Mouse (Mus musculus): ENCODE measurements around the gene Mtmr12. TPM values are rescaled to one million over a fixed set of nuclear protein-coding genes. Genes with fewer than 3 reads are reported as not detected.

The Mtmr12 gene
- polyA plus RNA-seq, 3 experiments from 2014 or later, result 22.2 to 26.2 (median 25.0) TPM

DNA sequence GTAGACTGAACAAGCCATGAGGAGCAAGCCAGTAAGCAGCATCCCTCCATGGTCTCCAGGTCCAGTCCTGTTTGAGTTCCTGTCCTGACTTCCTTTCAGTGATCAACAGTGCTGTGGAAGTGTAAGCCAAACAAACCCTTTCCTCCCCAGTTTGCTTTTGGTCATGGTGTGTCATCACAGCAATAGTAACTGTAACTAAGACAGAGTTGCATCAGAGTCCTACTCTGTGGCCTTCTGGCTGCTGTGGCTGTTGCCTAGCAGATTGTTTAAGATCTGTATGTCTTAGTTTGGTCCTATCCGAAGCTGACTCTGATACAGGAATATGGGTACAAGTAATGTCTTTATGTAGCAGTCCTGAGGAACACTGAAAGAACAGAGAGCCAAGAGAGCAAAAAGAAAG, 75.0 kb downstream of the Mtmr12 start:
- ATAC-seq, result no peak

DNA sequence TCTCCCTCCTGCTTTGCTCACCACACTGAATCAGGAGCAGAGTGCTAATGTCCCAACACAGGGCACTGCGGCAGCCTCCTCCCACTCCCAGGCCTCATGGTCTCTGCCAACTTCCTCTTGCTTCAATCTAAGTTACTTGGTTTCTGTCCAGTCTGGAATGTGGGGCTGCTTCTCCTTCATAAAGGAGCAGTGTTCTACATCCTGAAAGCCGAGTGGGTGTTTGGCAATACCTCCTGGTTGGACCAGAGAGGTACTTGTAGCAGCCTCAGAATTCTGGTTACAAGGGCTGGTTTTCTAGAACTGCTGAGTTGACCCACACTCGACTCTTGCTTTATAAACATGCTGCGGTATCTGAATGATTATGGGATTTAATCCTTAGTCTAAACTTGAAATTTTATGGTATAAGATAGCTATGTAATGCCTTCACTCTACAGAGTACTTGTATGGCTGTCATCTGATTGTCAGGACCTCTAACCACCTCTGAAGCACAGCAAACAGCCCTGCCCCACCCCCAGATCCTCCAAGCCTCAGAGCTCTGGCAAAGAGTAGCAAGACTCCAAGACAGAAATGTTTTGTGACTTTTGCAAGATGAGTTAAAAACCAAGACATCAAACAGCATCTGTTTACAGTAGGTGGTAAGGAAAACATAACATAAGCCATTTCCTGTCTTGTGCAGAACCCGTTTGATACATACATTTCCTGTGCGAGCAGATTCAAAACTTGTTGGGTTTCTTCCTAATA, 80.1 kb downstream of the Mtmr12 start:
- peak; percentile 81 for ATAC-seq

DNA sequence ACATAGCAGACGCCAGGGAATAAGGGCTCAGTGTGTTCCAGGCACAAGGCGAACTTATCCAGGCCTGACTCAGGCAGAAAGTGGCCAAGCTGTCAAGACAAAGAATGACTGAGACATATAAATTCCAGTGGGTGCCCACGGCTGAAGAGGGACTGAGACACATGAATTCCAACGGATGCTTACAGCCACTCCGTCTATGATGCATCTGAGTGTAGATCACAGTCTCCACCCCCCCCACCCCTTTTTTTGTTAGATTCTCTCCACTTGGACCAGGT, 80.6 kb downstream of the Mtmr12 start:
- peak; percentile 26 for ATAC-seq

DNA sequence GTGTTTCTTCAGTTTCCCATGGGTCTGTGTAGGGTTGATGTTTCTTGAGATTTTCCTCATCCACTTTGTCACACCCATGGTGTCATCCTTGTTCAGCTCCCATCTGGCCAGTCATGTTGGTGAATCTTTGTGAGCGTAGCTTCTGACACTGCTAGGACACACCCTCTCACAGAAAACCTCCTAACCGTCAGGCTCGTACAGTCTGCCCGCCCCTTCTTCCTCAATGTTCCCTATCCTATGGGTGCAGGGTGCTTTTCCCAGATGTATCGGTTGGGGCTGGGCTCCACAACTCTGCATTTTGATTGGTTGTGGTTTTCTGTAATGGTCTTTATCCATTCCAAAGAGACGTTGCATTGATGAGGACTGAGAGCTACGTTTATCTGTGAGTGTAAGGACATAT, 85.5 kb downstream of the Mtmr12 start:
- ATAC-seq, result no peak

DNA sequence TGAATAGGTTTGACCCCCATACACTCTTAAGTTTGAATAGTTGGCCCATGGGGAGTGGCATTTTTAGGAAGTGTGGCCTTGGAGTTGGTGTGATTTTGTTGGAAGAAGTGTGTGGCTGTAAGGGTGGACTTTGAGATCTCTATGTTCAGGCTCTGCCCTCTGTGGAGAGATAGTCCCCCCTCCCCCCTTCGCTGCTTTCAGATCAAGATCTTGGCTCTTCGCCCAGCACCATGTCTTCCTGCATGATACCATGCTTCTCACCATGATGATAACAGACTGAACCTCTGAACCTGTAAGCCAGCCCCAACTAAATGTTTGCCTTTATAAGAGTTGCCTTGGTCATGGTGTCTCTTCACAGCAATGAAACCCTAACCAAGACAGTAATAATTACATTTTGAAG, 86.9 kb downstream of the Mtmr12 start:
- no peak for ATAC-seq

DNA sequence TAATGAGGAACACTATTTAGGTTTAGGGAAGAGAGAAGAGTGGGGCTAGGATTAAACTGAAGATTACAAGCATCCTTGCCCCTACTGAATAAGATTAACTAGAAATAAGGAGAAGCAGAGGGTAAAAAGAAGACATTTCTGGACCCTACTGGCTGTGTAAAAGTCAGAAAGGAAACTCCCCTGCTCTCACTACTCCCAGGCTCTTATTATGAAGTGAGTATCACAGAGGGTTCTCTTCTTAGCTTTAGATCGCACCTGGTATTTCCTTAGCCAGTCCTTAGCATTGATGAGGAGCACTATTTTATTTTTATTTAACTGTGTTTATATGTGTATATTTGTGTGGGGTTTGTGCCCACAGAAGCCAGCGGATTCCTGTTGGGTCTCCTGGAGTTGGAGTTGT, 91.4 kb downstream of the Mtmr12 start:
- ATAC-seq, result peak; percentile 79

DNA sequence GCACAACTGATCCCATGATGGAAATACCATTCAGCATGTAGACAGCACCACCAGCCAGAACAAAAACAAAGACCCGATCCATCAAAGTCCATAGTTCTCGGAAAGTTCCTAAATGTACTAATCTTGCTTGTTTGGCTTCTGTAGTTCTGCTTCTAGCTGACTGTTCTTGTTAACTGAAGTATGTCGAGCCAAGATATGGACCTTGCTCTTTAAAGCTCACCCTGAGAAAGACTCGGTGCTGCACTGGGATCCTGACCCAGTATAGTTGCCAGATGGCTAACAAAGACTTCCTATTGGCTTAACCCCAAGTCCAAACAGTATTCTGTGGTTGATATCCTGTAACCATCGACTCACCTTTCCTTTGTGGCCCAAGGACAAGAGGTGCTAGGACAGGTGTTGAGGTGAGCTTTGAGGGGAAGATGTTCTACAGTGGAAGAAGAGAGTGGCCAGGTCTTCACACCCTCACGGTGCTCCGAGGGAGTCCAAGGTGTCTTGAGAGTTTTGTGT, 93.5 kb downstream of the Mtmr12 start:
- ATAC-seq, result no peak

DNA sequence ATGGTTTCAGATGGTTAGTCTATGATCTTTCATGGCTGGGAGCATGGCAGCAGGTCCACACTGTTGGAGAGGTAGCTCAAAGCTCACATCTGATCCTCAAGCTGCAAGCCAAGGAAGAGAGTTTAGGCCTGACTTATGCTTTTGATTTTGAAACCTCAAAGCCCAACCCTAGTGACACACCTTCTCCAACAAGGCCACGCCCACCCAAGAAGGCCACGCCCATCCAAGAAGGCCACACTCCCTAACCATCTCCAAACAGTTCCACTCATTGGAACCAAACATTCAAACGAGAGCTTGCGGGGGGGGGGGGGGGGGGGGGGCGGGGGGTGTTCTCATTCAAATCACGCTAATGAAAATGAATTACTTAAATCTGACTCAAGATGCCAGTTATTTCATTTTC, 96.9 kb downstream of the Mtmr12 start:
- ATAC-seq, result no peak

DNA sequence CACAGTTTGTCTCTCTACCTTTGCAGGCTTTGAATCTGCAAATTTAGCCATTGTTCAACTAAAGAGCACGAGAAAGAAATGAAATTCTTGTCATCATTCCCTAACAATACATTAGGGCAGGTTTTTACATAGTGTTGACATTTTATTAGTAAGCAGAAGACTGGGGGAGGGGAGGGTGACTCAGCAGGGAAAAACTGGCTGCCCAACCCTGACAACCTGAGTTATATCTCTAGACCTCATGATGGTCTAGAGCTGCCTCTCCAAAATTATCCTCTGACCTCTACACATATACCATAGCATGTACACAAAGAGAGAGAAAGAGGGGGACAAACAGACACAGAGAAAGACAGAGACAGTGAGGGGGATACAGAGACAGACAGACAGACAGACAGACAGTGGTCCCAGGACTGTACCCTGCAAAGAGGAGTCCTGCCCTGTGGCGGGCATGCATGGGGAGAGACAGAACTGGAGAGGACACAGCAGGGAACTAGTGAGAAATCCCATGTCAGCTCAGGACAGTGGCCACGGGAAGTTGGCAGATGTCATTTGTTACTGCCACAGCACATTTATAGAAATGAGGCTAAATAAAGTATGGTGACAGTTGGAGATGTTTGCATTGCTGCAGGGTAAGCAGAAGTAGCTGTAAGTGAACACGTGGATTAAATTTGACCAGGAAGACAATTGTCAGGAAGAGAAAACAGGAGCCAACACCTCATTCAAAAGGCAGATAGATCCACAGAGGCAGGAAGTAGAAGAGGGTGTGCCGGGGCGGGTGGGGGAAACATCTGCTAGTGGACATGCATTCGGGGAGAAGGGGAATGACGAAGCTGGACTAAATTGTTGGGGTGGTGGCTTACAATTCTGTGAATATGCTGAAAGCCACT, 101.6 kb downstream of the Mtmr12 start:
- ATAC-seq, result no peak

DNA sequence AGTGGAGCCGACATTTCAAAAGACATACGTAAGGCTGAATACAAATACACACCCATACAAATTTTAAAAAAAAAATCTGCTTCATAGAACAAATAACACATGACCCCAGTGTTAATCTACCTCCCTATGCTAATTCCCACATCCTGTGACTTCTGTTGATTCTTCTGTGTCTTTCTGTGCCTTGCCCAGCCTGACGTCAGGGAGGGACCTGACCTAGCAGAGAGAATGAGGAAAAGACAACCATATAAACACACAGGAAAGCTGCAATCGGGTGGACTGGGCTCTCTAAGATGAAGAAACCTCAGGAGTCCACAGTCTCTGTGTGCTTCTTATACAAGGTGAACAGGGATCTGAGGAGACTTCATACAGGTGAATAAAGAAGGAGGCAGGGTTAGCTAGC, 102.3 kb downstream of the Mtmr12 start:
- ATAC-seq, result no peak

DNA sequence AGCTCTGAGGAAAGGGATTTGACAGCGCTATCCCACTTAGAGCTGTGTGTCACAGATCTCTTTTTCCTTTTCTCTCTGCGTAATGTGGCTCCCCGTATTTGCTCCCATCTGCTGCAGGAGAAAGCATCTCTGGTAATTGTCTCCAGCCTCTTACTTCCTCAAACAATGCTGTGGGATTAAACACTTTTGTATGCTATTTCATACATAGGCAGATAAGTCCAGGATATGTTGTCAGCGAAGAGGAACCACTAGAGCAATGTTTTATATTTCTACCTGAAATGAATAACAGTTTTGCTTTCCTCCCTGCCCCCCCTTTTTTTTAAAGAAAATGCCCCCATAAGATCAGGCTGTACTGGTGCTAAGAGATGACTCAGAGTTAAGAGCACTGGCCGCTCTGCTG, 103.7 kb downstream of the Mtmr12 start:
- ATAC-seq, result no peak

DNA sequence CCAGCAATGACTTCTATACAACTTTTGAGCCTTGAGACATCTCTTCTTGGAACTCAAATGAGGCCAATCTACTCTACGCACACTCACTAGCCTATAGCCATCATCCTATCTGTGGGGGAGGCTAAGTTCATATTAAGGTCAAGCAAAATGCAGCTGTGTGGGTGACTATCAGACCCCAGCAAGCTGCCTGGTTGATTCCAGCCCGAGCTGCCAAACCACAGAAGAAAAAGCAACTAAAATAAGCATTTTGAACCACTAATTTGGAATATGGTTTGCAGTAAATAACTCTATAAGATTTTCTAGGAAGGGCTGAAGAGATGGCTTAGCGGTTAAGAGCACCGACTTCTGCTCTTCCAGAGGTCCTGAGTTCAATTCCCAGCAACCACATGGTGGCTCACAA, 105.8 kb downstream of the Mtmr12 start:
- peak; percentile 21 for ATAC-seq

DNA sequence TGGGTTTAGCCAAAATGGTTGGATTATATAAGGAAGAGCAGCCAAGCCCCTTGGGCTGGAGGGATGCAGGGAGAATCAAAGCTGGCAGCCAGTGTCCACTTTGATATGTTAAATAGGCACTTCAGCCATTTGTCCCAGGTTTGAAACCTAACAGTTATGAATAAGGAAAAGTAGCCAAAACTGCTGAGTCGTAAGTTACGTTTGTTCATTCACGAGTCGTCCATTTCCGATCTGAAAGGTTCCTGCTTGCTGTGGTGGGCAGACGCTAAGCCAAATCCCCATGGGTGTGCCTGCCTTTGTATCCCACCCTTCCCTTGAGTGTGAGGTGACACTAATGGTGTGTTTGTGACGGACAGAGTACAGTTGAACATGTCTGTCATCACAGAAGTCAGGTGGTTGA, 106.6 kb downstream of the Mtmr12 start:
- no peak for ATAC-seq

DNA sequence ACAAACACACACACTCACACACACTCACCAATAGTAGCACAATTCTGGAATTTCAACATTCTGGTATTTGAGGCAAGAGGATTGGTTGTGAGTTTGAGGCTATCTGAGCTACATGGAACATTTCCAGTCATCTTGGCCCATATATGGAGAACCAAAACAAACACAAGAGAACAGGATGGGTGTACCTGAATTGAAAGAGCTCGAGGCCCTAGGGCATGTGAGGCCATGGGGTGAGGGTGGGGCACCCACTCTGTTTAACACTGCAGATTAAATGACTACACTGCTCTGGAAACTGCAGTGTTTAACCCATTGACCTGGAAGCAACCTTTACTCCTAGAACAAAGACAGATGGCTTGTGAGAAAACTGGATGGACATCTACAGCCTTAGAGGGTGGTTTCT, 108.4 kb downstream of the Mtmr12 start:
- ATAC-seq, result peak; percentile 86

DNA sequence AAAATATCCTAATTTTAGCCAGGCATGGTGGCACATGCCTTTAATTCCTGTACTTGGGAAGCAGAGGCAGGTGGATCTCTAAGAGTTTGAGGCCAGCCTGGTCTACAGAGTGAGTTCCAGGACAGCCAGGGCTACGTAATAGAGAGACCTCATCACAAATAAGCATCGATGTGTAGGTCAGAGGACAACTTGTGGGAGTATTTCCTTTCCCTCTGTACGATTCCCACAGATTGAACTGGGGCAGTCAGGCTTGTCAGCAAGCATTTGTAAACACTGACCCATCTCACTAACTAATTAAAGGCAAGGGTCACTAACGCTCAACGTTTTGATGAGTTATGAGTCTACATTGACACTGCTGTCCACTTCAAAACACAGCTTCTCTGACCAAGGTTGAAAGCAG, 109.8 kb downstream of the Mtmr12 start:
- ATAC-seq, result no peak

DNA sequence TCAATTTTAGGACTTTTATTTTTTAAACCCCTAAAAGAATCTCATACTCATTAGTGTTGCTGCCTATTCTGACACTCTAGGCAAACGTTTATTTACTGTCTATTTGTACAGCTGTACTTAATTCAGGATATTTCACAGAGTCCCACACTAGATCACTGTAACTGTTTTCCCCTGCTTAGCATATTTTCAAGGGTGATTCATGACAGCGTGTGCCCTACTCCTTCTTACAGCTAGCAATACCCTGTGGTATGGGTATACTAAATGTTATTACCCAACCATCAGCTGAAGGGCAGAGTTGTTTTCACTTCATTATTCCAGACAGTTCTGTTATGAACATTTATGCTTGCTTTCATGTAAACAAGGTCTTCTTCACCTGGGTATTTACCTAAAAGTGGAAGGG, 111.2 kb downstream of the Mtmr12 start:
- ATAC-seq, result no peak

DNA sequence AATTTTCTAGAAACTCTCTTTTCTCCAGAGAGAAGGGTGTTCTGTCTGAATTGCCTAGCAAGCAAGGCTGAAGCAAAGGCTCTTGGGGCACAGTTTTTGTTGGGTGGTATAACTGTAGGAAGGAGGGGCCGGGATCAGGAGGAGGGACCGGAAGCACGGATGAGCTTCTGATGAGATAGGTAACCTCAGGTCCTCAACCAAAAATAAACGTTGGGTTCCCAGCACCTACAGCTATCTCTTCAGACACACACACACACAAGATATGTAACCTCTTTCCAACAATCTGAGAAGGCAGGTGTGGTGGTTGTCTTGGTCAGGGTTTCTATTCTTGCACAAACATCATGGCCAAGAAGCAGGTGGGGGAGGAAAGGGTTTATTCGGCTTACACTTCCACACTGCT, 112.5 kb downstream of the Mtmr12 start:
- ATAC-seq, result no peak

DNA sequence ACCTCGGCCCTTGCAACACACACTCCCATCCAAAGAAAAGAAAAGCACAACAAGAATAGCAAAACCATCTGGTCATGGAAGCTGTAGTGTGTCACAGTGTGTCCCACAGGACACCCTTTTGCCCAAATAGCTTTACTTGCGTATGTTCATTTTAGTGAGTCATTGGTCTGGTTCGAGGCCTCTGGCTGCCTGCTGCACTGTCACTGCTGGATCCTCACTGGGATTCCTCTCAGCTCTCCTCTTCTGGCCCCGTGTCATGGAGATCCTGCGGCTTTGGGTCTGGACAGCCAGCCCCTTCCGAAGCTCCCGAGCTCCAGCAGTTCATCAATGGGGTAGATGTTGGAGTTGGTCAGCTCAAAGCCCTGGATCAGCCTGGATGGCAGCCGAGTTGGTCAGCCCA, 113.6 kb downstream of the Mtmr12 start:
- ATAC-seq, result no peak

DNA sequence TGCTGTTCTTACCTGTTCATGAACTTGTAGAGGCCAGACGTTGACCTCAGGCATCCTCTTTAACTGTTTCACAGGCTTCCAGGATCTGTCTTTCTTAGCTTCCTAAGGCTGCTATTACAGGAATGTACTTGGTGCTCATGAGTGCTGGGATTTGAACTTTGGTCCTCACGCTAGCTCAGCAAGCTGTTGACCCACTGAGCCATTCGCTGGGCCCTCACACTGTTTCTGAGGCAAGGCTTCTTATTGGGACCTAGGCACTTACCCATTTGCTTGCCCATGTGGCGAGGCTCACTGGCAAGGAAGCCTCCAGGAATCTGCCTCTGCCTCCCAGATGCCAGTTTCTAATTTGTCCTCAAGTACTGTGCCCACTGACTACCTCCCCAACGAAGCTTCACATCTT, 115.1 kb downstream of the Mtmr12 start:
- ATAC-seq, result no peak

DNA sequence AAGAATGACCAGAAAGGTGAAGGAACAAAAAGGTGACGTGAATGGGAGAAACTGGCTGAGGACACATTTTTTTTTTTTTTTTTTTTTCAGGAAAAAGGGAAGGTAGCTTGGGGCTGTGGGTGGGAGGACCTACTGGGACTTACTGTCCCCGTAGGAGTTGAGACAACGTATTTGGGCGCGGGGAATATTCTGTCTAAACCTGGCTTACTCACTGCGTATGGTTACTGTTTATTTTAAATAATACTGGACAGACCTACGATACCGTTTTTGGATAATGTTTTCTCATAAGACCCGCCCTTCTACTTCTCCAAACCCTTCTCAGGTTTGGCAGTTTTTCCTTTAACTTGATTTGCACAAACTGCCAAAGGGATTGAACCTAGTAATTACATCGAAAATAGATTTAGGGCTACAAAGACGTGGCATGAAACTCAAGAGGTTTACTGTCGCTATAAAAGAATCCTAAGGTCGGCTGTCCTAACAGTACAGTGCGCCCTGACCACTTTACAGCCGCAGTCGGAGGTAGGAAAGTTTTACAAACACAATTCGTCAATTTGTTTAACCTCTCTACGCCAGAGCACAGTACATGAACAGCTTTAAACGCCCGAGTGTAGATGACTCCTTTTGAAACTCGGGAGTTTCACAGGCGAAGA, 115.7 kb downstream of the Mtmr12 start:
- ATAC-seq, result peak; percentile 33

DNA sequence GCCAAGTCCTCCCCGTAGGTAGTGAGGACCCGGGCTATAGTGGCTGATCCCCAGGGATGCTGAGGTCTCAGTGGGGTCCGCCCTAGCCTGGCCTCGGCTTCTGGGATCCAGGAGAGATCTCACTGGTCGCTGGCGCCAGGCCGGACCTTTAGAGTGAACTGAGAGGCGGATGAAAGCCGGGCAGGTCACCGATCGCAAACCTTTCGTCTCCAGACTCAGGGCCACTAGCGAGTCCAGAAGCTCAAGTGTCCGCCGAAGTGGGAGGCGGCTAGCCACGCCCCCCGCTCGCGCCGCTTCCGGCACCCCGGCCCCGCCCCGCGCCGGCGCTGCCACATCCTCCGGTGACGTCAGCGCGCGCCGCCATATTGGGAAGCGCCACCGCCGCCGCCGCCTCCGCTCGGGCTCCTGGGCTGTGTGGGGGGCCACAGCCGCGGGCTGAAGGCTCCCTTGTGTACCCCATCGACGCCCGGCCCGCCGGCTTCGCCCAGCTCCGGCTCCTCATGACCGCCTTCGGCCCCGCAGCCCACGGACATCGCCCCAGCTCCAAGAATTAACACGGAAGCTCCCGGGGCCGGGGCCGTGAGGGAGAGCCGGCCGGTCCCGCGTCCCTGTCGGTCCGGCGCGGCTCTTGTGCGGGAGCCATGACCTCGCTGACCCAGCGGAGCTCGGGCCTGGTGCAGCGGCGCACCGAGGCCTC, 116.4 kb downstream of the Mtmr12 start, which contains the start of gene Golph3:
Gene Golph3 (plus strand): TSS at position 360 of the 697 bp plus-strand sequence.
- ATAC-seq, result peak; percentile 74

DNA sequence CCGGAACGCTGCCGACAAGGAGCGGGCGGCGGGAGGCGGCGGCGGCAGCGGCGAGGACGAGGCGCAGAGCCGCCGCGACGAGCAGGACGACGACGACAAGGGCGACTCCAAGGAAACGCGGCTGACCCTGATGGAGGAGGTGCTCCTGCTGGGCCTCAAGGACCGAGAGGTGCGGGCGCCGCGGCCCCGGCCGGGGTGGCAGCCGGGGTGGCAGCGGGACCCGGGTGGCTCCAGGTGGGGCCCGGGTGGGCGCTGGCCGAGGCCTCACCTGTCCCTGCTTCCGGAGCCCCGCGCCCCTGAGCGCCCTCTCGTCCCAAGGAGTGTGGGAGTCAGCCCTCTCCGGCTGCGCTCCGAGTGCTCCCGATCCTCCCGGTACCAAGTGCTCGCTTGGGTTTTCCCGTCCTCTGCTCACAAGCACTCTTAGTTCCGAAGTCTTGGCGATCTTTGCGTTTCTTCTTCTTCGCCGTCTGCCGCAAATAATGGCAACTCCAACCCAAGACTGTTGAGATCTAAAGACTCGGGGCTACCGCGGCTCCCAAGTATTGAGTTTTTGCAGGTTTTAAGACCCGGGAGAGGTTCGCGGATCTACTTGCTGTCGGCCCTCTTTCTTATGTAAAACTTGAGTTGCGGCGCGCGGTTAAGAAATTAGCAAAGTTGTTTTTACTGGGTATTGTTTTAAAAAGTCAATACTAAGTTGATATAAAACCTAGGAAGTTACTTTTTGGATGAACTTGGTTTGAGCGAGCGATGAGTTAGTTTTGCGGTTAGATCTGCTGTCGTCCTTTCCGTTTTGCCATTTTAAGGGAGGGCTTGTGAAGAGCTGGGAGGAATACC, 117.2 kb downstream of the Mtmr12 start, which contains the start of gene 1810049J17Rik:
Gene 1810049J17Rik (minus strand): TSS at position 112 of the 834 bp plus-strand sequence.
- ATAC-seq, result peak; percentile 37
